Mouse (Mus musculus) heart, embryonic 14.5 days (tissue): Measurements from ENCODE around the gene Echs1. TPM values are rescaled to one million over a fixed set of nuclear protein-coding genes. Genes with fewer than 3 reads are reported as not detected.
"Not testable (repeated sequence)": the region's sequence is repeated elsewhere in the genome, so short reads cannot be mapped to it uniquely, and the experiment has no call there.

Experiments
- ATAC-seq: fragments of 200-750 bp; cut with Nextera tagmentation; 2 replicates; pipeline ENCODE4 v1.8.0; 2017; ENCODE audit warnings: low read depth, moderate TSS enrichment; ENCODE audit not compliant: insufficient number of reproducible peaks, insufficient read depth, low FRiP score
- H3K27ac ChIP-seq, 2 experiments: fragments of 200-500 bp in 1 of 2; fragments of 300-500 bp in 1 of 2; sonication (generic) in 1 of 2; replicated peaks in 1 of 2; 2 replicates each; pipeline ENCODE4 v1.5.1; 2012 to 2014; ENCODE audit warnings: low read depth in 2 of 2, low read length in 2 of 2, control low read depth in 1 of 2, mild to moderate bottlenecking in 1 of 2, mixed read lengths in 1 of 2; ENCODE audit not compliant: control insufficient read depth in 1 of 2, insufficient read depth in 1 of 2
- H3K27me3 ChIP-seq: fragments of 300-500 bp; sonication (generic); 2 replicates; pipeline ENCODE4 v1.6.1; 2014; ENCODE audit warnings: mild to moderate bottlenecking, low read length, control low read depth; ENCODE audit not compliant: control insufficient read depth, insufficient read depth
- H3K36me3 ChIP-seq: fragments of 300-500 bp; sonication (generic); 2 replicates; pipeline ENCODE4 v1.6.1; 2014; ENCODE audit warnings: mild to moderate bottlenecking, control low read depth, low read length, mixed read lengths; ENCODE audit not compliant: control insufficient read depth, insufficient read depth
- H3K4me1 ChIP-seq, 2 experiments: fragments of 200-500 bp in 1 of 2; fragments of 300-500 bp in 1 of 2; sonication (generic) in 1 of 2; 2 replicates each; pipeline ENCODE4 v1.6.1; 2012 to 2014; ENCODE audit warnings: low read length in 2 of 2, control low read depth in 1 of 2, mixed read lengths in 1 of 2; ENCODE audit not compliant: control insufficient read depth in 2 of 2, insufficient read depth in 2 of 2
- H3K4me2 ChIP-seq: fragments of 300-500 bp; sonication (generic); 2 replicates; pipeline ENCODE4 v1.6.1; 2014; ENCODE audit warnings: mild to moderate bottlenecking, low read length
- H3K4me3 ChIP-seq, 2 experiments: fragments of 200-500 bp in 1 of 2; fragments of 300-500 bp in 1 of 2; sonication (generic) in 1 of 2; 2 replicates each; pipeline ENCODE4 v1.5.1; 2012 to 2014; ENCODE audit warnings: low read length in 2 of 2, mild to moderate bottlenecking in 2 of 2, control low read depth in 1 of 2, low read depth in 1 of 2, moderate library complexity in 1 of 2; ENCODE audit not compliant: control insufficient read depth in 1 of 2, insufficient read depth in 1 of 2
- H3K9ac ChIP-seq: fragments of 300-500 bp; sonication (generic); 2 replicates; pipeline ENCODE4 v1.6.1; 2014; ENCODE audit warnings: mild to moderate bottlenecking, low read length
- H3K9me3 ChIP-seq: fragments of 300-500 bp; sonication (generic); 2 replicates; pipeline ENCODE4 v1.6.1; 2016; ENCODE audit warnings: low read length, control low read depth; ENCODE audit not compliant: control insufficient read depth
- WGBS: fragments of 180-500 bp; shearing (Covaris S2); extraction: QIAGEN DNeasy Blood & Tissue Kit; methylation state at CpG from one replicate; pipeline ENCODE4 v1.1.7; 2014; 5-methylcytosine and 5-hydroxymethylcytosine counted together
- polyA plus RNA-seq: library from polyadenylated mRNA; unstranded; fragments of >200 nt; fragmentation: Nextera tagmentation; extraction: Ambion mirVana; gene quantifications from 2 replicates; pipeline ENCODE4 v1.2.1, GENCODE M21; 2014

The Echs1 gene
- polyA plus RNA-seq, 1 experiment from 2014 or later, result 220 TPM

GRCm38 (mm10) chr7:140141350-140141749 lies 25.1 kb upstream of the Echs1 start:
- no peak overlapping the region for H3K27ac ChIP-seq
- H3K9me3 ChIP-seq, result no peaks in the 10 kb centered on the region
- no peak overlapping the region for H3K4me2 ChIP-seq
- no peak overlapping the region for H3K4me3 ChIP-seq
- ATAC-seq, result no peak
- H3K4me1 ChIP-seq, result peaks cover 0 to 9% of the 10 kb centered on the region in 2 experiments; a peak in 1 of 4 replicates
- no peaks in the 10 kb centered on the region for H3K27me3 ChIP-seq
- no peak overlapping the region for H3K9ac ChIP-seq
- H3K36me3 ChIP-seq, result peaks cover 6% of the 10 kb centered on the region; the same call in 1 of the 2 replicates
- WGBS, result 9% methylated on average over 14 of the region's 14 CpGs

GRCm38 (mm10) chr7:140138021-140138310 lies 21.7 kb upstream of the Echs1 start:
- Histone ChIP-seq H3K9me3 (no peaks in the 10 kb centered on the region), H3K4me1 (peaks cover 0 to 9% of the 10 kb centered on the region in 2 experiments; a peak in 1 of 4 replicates), H3K36me3 (no peaks in the 10 kb centered on the region), H3K9ac (peak overlapping the region; percentile 92), H3K27ac (peak overlapping the region; percentile 68 to 78), H3K4me2 (peak overlapping the region; percentile 91), H3K4me3 (peak overlapping the region; percentile 80 to 86), H3K27me3 (no peaks in the 10 kb centered on the region)
- no peak for ATAC-seq
- WGBS, result under 1% methylated on average over 8 of the region's 8 CpGs

GRCm38 (mm10) chr7:140137135-140138020 lies 21.1 kb upstream of the Echs1 start, which contains the start of gene Mtg1:
Mtg1 (plus strand) TSS chr7:140137564.
- Histone ChIP-seq H3K27ac (peak within 1 kb of the TSS; percentile 68 to 78), H3K9ac (peak within 1 kb of the TSS; percentile 92), H3K36me3 (no peaks in the 10 kb centered on the region), H3K4me3 (peak within 1 kb of the TSS; percentile 80 to 86), H3K4me2 (peak within 1 kb of the TSS; percentile 91), H3K4me1 (peaks cover 0 to 9% of the 10 kb centered on the region in 2 experiments; a peak in 1 of 4 replicates), H3K27me3 (no peaks in the 10 kb centered on the region), H3K9me3 (no peaks in the 10 kb centered on the region)
- 1% methylated on average over 39 of the region's 39 CpGs for whole genome bisulfite sequencing
- ATAC-seq, result peak; percentile 98

- Histone ChIP-seq H3K9ac (no peak overlapping the region), H3K9me3 (no peaks in the 10 kb centered on the region), H3K4me1 (peaks cover 0 to 9% of the 10 kb centered on the region in 2 experiments; a peak in 1 of 4 replicates), H3K27ac (no peak overlapping the region), H3K27me3 (no peaks in the 10 kb centered on the region), H3K4me3 (no peak overlapping the region), H3K36me3 (peaks cover 7% of the 10 kb centered on the region; the same call in 1 of the 2 replicates), H3K4me2 (no peak overlapping the region)
- 86% methylated on average over 5 of the region's 5 CpGs for WGBS
- no peak for ATAC-seq
Observed at GRCm38 (mm10) chr7:140135106-140135770, 19.0 kb upstream of the Echs1 start.

GRCm38 (mm10) chr7:140134033-140134432 lies 17.8 kb upstream of the Echs1 start:
- H3K4me2 ChIP-seq, H3K27ac ChIP-seq, H3K9me3 ChIP-seq, ATAC-seq, H3K4me1 ChIP-seq, H3K9ac ChIP-seq, H3K27me3 ChIP-seq, H3K4me3 ChIP-seq: not testable (repeated sequence)
- H3K36me3 ChIP-seq, result peaks cover 18% of the 10 kb centered on the region; the same call in 1 of the 2 replicates
- WGBS, result 83% methylated on average over 3 of the region's 7 CpGs

GRCm38 (mm10) chr7:140132184-140132583 lies 15.9 kb upstream of the Echs1 start:
- 87% methylated on average over 7 of the region's 7 CpGs for WGBS
- not testable (repeated sequence) for H3K9ac ChIP-seq, H3K27me3 ChIP-seq, H3K4me2 ChIP-seq, H3K4me3 ChIP-seq, H3K27ac ChIP-seq, H3K9me3 ChIP-seq, H3K4me1 ChIP-seq, ATAC-seq
- peaks cover 18% of the 10 kb centered on the region; the same call in 1 of the 2 replicates for H3K36me3 ChIP-seq

GRCm38 (mm10) chr7:140127911-140128310 lies 11.6 kb upstream of the Echs1 start:
- ATAC-seq, result no peak
- Histone ChIP-seq H3K4me3 (no peak overlapping the region), H3K4me1 (peaks cover 0 to 3% of the 10 kb centered on the region in 2 experiments; a peak in 1 of 4 replicates), H3K4me2 (no peak overlapping the region), H3K27ac (no peak overlapping the region), H3K9ac (no peak overlapping the region), H3K27me3 (no peaks in the 10 kb centered on the region), H3K36me3 (peaks cover 18% of the 10 kb centered on the region; the same call in 1 of the 2 replicates), H3K9me3 (no peaks in the 10 kb centered on the region)
- WGBS, result 73% methylated on average over 2 of the region's 2 CpGs
